Mouse (Mus musculus) midbrain, embryonic 14.5 days (tissue): ENCODE results near the gene Ptch1. TPM values are rescaled to one million over a fixed set of nuclear protein-coding genes. Genes with fewer than 3 reads are reported as not detected.
A peak's percentile ranks its signal among the peaks of the same experiment; 100 is the strongest.

ENCODE experiments used
- ATAC-seq: fragments of 200-750 bp; cut with Nextera tagmentation; 2 replicates; pipeline ENCODE4 v1.8.0; 2017; ENCODE audit warnings: moderate number of reproducible peaks, moderate library complexity; ENCODE audit not compliant: low FRiP score, low TSS enrichment
- DNase-seq: peaks from one replicate; pipeline ENCODE4 v3.0.0-alpha.2; 2015
- H3K27ac ChIP-seq: fragments of 300-500 bp; sonication (generic); replicated peaks from 2 replicates; pipeline ENCODE4 v1.5.1; 2014; ENCODE audit warnings: mild to moderate bottlenecking, low read depth, low read length, moderate library complexity
- H3K27me3 ChIP-seq: fragments of 300-500 bp; sonication (generic); 2 replicates; pipeline ENCODE4 v1.6.1; 2014; ENCODE audit warnings: low read length, control low read depth, mixed read lengths; ENCODE audit not compliant: control insufficient read depth, insufficient read depth
- H3K36me3 ChIP-seq: fragments of 300-500 bp; sonication (generic); 2 replicates; pipeline ENCODE4 v1.6.1; 2014; ENCODE audit warnings: low read length, control low read depth; ENCODE audit not compliant: control insufficient read depth, insufficient read depth
- H3K4me1 ChIP-seq: fragments of 300-500 bp; sonication (generic); 2 replicates; pipeline ENCODE4 v1.6.1; 2014; ENCODE audit warnings: mild to moderate bottlenecking, antibody characterized with exemption, low read length, control low read depth; ENCODE audit not compliant: control insufficient read depth, insufficient read depth
- H3K4me2 ChIP-seq: fragments of 300-500 bp; sonication (generic); 2 replicates; pipeline ENCODE4 v1.6.1; 2014; ENCODE audit warnings: mild to moderate bottlenecking, low read length, moderate library complexity
- H3K4me3 ChIP-seq: fragments of 300-500 bp; sonication (generic); replicated peaks from 2 replicates; pipeline ENCODE4 v1.5.1; 2014; ENCODE audit warnings: low read depth, low read length
- H3K9ac ChIP-seq: fragments of 300-500 bp; sonication (generic); replicated peaks from 2 replicates; pipeline ENCODE4 v1.6.1; 2014; ENCODE audit warnings: mild to moderate bottlenecking, low read length, moderate library complexity
- H3K9me3 ChIP-seq: fragments of 300-500 bp; sonication (generic); 2 replicates; pipeline ENCODE4 v1.6.1; 2016; ENCODE audit warnings: low read length, control low read depth, mixed read lengths; ENCODE audit not compliant: control insufficient read depth
- WGBS: fragments of 180-500 bp; shearing (Covaris S2); extraction: QIAGEN DNeasy Blood & Tissue Kit; methylation state at CpG from one replicate; pipeline ENCODE4 v1.1.7; 2014; 5-methylcytosine and 5-hydroxymethylcytosine counted together
- polyA plus RNA-seq: library from polyadenylated mRNA; unstranded; fragments of >200 nt; fragmentation: Nextera tagmentation; extraction: Ambion mirVana; gene quantifications from 2 replicates; pipeline ENCODE4 v1.2.1, GENCODE M21; 2014

Ptch1 gene
- polyA plus RNA-seq, 1 experiment from 2014 or later, result 17.4 TPM

GRCm38 (mm10) chr13:63520110-63520509 is 53.3 kb downstream of the Ptch1 start:
- 93% methylated on average over 6 of the region's 6 CpGs for WGBS
- Histone ChIP-seq H3K27ac (no peak overlapping the region), H3K4me3 (no peak overlapping the region), H3K4me1 (peaks cover 4% of the 10 kb centered on the region), H3K36me3 (peaks cover 85% of the 10 kb centered on the region), H3K27me3 (no peaks in the 10 kb centered on the region), H3K9me3 (no peaks in the 10 kb centered on the region), H3K4me2 (no peak overlapping the region), H3K9ac (no peak overlapping the region)
- no peak for ATAC-seq
- DNase-seq, result no peak

- ATAC-seq (no peak), DNase-seq (no peak)
- H3K27me3 ChIP-seq, result no peaks in the 10 kb centered on the region
- peaks cover 26% of the 10 kb centered on the region for H3K4me1 ChIP-seq
- H3K4me3 ChIP-seq, result no peak overlapping the region
- WGBS, result 83% methylated on average over 2 of the region's 2 CpGs
- no peak overlapping the region for H3K9ac ChIP-seq
- no peak overlapping the region for H3K27ac ChIP-seq
- peaks cover 81% of the 10 kb centered on the region for H3K36me3 ChIP-seq
- no peaks in the 10 kb centered on the region for H3K9me3 ChIP-seq
- no peak overlapping the region for H3K4me2 ChIP-seq
Measured at GRCm38 (mm10) chr13:63516535-63516934, 56.9 kb downstream of the Ptch1 start.

- H3K4me3 ChIP-seq, result no peak overlapping the region
- no peak overlapping the region for H3K9ac ChIP-seq
- H3K4me1 ChIP-seq, result peaks cover 26% of the 10 kb centered on the region
- 75% methylated on average over 5 of the region's 5 CpGs for WGBS
- no peak overlapping the region for H3K4me2 ChIP-seq
- peak overlapping the region; percentile 45; the same call in 1 of the 2 replicates for H3K27ac ChIP-seq
- ATAC-seq (no peak), DNase-seq (no peak)
- H3K36me3 ChIP-seq, result peaks cover 86% of the 10 kb centered on the region
- H3K9me3 ChIP-seq, result no peaks in the 10 kb centered on the region
- no peaks in the 10 kb centered on the region for H3K27me3 ChIP-seq
Measured at GRCm38 (mm10) chr13:63515542-63515941, 57.9 kb downstream of the Ptch1 start.

GRCm38 (mm10) chr13:63514931-63515360 is 58.5 kb downstream of the Ptch1 start:
- ATAC-seq (peak; percentile 19; the same call in 1 of the 2 replicates), DNase-seq (peak; percentile 56)
- whole genome bisulfite sequencing, result 9% methylated on average over 8 of the region's 8 CpGs
- Histone ChIP-seq H3K27me3 (no peaks in the 10 kb centered on the region), H3K4me3 (no peak overlapping the region), H3K36me3 (peaks cover 86% of the 10 kb centered on the region), H3K4me2 (no peak overlapping the region), H3K4me1 (peaks cover 26% of the 10 kb centered on the region), H3K9me3 (no peaks in the 10 kb centered on the region), H3K9ac (no peak overlapping the region), H3K27ac (peak overlapping the region; percentile 45; the same call in 1 of the 2 replicates)

- Histone ChIP-seq H3K27me3 (no peaks in the 10 kb centered on the region), H3K9me3 (no peaks in the 10 kb centered on the region), H3K9ac (no peak overlapping the region), H3K4me1 (peaks cover 26% of the 10 kb centered on the region), H3K4me2 (no peak overlapping the region), H3K4me3 (no peak overlapping the region), H3K36me3 (peaks cover 83% of the 10 kb centered on the region), H3K27ac (no peak overlapping the region)
- DNase-seq (peak; percentile 50), ATAC-seq (no peak)
- WGBS, result 38% methylated on average over 26 of the region's 26 CpGs
Measured at GRCm38 (mm10) chr13:63513374-63514098, 59.9 kb downstream of the Ptch1 start.

- WGBS, result 30% methylated on average over 6 of the region's 6 CpGs
- H3K36me3 ChIP-seq, result peaks cover 81% of the 10 kb centered on the region
Measured at GRCm38 (mm10) chr13:63512411-63512810, 61.0 kb downstream of the Ptch1 start.

GRCm38 (mm10) chr13:63507821-63508220 is 65.6 kb downstream of the Ptch1 start:
- DNase-seq (no peak), ATAC-seq (no peak)
- H3K4me1 ChIP-seq, result peaks cover 3% of the 10 kb centered on the region; the same call in 1 of the 2 replicates
- H3K4me3 ChIP-seq, result no peak overlapping the region
- 92% methylated on average over 5 of the region's 5 CpGs for WGBS
- no peak overlapping the region for H3K27ac ChIP-seq
- no peaks in the 10 kb centered on the region for H3K9me3 ChIP-seq
- H3K27me3 ChIP-seq, result no peaks in the 10 kb centered on the region
- H3K4me2 ChIP-seq, result no peak overlapping the region
- H3K9ac ChIP-seq, result no peak overlapping the region
- peaks cover 51% of the 10 kb centered on the region for H3K36me3 ChIP-seq

More at GRCm38 (mm10) chr13:63512411-63512810, 61.0 kb downstream of the Ptch1 start:
- H3K4me3 ChIP-seq, result no peak overlapping the region
- H3K9ac ChIP-seq, result no peak overlapping the region
- no peaks in the 10 kb centered on the region for H3K27me3 ChIP-seq
- H3K27ac ChIP-seq, result no peak overlapping the region
- no peak overlapping the region for H3K4me2 ChIP-seq
- peaks cover 26% of the 10 kb centered on the region for H3K4me1 ChIP-seq
- H3K9me3 ChIP-seq, result no peaks in the 10 kb centered on the region
- ATAC-seq, result peak; percentile 2; the same call in 1 of the 2 replicates
- no peak for DNase-seq

- Histone ChIP-seq H3K9ac (no peak overlapping the region), H3K9me3 (no peaks in the 10 kb centered on the region), H3K4me2 (no peak overlapping the region), H3K27ac (no peak overlapping the region), H3K4me3 (no peak overlapping the region), H3K27me3 (no peaks in the 10 kb centered on the region), H3K4me1 (no peaks in the 10 kb centered on the region), H3K36me3 (peaks cover 44% of the 10 kb centered on the region)
- DNase-seq (no peak), ATAC-seq (no peak)
- 93% methylated on average over 6 of the region's 6 CpGs for WGBS
Measured at GRCm38 (mm10) chr13:63507001-63507556, 66.3 kb downstream of the Ptch1 start.

GRCm38 (mm10) chr13:63506364-63506763 is 67.0 kb downstream of the Ptch1 start:
- Histone ChIP-seq H3K9ac (no peak overlapping the region), H3K9me3 (no peaks in the 10 kb centered on the region), H3K27me3 (no peaks in the 10 kb centered on the region), H3K36me3 (peaks cover 37% of the 10 kb centered on the region), H3K27ac (no peak overlapping the region), H3K4me3 (no peak overlapping the region), H3K4me1 (no peaks in the 10 kb centered on the region), H3K4me2 (no peak overlapping the region)
- DNase-seq (no peak), ATAC-seq (no peak)
- 63% methylated on average over 1 of the region's 1 CpGs for WGBS
